Mouse (Mus musculus): ENCODE measurements at regions not wholly inside any gene's neighbourhood (a gene's known extent, or its start where the extent isn't known, plus 50 kb on each side); places are given as distances from the start of the nearest gene placed in this dataset.

DNA sequence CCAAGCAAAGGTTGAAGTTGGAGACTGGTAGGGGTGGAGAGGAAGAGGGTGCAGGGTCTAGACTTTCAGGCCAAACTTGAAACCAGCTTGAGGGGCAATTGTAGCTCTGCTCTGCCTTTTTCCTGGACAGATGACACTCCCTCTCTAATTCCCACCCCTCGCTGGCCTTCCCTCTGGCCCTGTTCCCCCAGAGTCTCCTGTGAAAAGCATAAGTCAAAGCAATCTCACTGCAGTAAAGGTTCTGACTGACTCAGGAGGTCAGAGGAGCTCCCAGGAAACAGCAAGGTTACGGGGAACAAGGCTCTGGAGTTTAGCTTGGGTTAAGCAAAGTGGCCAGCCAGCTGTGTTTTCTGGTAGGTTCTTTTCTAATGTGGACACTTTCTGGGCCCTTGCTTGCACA is 218.5 kb downstream of the Rplp1 start:
- TF ChIP-seq CTCF (IDR thresholded peaks at IDR 0.05; ENCODE audit: low read depth, low read length), result no peak
- TF ChIP-seq GATA1 (IDR thresholded peaks at IDR 0.05; ENCODE audit: borderline replicate concordance, low read length), result no peak
- TF ChIP-seq POLR2AphosphoS5 (IDR thresholded peaks at IDR 0.05; ENCODE audit: insufficient replicate concordance, low read depth, low read length), result no peak
- TF ChIP-seq GATA2 (IDR thresholded peaks at IDR 0.05; ENCODE audit: borderline replicate concordance, low read depth, low read length), result no peak

Measured in G1E (cell line).